Mouse (Mus musculus): Measurements from ENCODE around the gene Slc23a2. TPM values are rescaled to one million over a fixed set of nuclear protein-coding genes. Genes with fewer than 3 reads are reported as not detected.

Slc23a2 gene
- polyA plus RNA-seq, 1 experiment from 2014 or later, result 7.8 TPM

GRCm38 (mm10) chr2:132112319-132112718 is 32.6 kb downstream of the Slc23a2 start:
- H3K36me3 ChIP-seq, result no peaks in the 10 kb centered on the region
- no peaks in the 10 kb centered on the region for H3K9me3 ChIP-seq (replicated peaks)
- no peak overlapping the region for H3K4me3 ChIP-seq
- no peaks in the 10 kb centered on the region for H3K27me3 ChIP-seq
- H3K4me1 ChIP-seq (replicated peaks), result peaks cover 29% of the 10 kb centered on the region
- WGBS, result 85% methylated on average over 4 of the region's 4 CpGs
- no peak for ATAC-seq (replicated peaks; ENCODE audit: insufficient number of reproducible peaks, insufficient read depth, low FRiP score, low read depth)
- H3K9ac ChIP-seq, result no peak overlapping the region
- H3K4me2 ChIP-seq, result no peak overlapping the region
- no peak overlapping the region for H3K27ac ChIP-seq

DNA sequence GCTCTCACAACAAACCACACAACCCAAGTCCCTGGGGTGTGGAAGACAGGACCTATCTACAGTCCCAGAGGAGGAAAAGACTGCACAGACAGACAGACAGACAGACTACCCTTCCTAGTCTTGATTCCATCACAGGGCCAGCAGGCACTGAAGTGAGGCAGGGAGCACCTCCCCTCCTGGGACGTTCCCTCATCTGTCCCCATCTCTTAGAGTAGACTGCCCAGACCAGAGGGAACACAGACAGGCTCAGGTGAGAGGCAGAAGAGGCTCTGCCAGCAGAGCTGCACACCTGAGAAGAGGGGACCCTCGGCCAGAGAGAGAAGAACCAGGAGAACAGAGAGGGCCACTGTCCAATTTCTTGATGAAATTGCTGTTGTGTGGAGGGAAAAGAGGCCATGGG is 33.0 kb downstream of the Slc23a2 start:
- Histone ChIP-seq H3K4me1 (replicated peaks) (peaks cover 33% of the 10 kb centered on the region), H3K27ac (no peak overlapping the region), H3K4me3 (no peak overlapping the region), H3K36me3 (no peaks in the 10 kb centered on the region), H3K27me3 (no peaks in the 10 kb centered on the region), H3K9me3 (replicated peaks) (no peaks in the 10 kb centered on the region), H3K4me2 (no peak overlapping the region), H3K9ac (no peak overlapping the region)
- 53% methylated on average over 2 of the region's 2 CpGs for WGBS
- no peak for ATAC-seq (replicated peaks; ENCODE audit: insufficient number of reproducible peaks, insufficient read depth, low FRiP score, low read depth)

DNA sequence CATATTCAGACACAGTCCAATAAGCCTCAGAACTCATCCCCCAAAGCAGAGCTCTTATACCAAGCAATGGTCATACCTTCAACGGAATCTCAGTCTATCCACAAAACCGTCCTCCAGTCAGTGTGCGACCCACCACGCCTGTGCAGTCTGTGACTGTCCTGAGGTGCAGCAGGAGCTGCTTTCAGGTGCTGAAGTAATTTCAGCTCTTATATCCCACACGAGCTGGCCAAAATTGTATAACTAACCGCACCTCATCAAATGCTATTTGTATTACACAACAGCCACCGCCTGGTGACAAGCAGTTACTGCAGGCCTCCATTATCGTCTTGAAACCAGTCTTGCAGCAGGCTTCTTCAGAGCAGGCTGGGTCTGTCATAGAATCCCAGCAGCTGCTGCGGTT is 33.6 kb downstream of the Slc23a2 start:
- Histone ChIP-seq H3K36me3 (no peaks in the 10 kb centered on the region), H3K4me2 (no peak overlapping the region), H3K27ac (peak overlapping the region; percentile 39; the same call in 1 of the 2 replicates), H3K9me3 (replicated peaks) (no peaks in the 10 kb centered on the region), H3K9ac (no peak overlapping the region), H3K27me3 (no peaks in the 10 kb centered on the region), H3K4me3 (no peak overlapping the region), H3K4me1 (replicated peaks) (peaks cover 40% of the 10 kb centered on the region)
- WGBS, result 37% methylated on average over 9 of the region's 9 CpGs
- peak; percentile 42; the same call in 1 of the 2 replicates for ATAC-seq (replicated peaks; ENCODE audit: insufficient number of reproducible peaks, insufficient read depth, low FRiP score, low read depth)

GRCm38 (mm10) chr2:132110702-132111101 is 34.2 kb downstream of the Slc23a2 start:
- Histone ChIP-seq H3K9ac (no peak overlapping the region), H3K4me3 (no peak overlapping the region), H3K4me2 (no peak overlapping the region), H3K27ac (peak overlapping the region; percentile 39; the same call in 1 of the 2 replicates), H3K27me3 (no peaks in the 10 kb centered on the region), H3K9me3 (replicated peaks) (no peaks in the 10 kb centered on the region), H3K4me1 (replicated peaks) (peaks cover 45% of the 10 kb centered on the region), H3K36me3 (no peaks in the 10 kb centered on the region)
- 28% methylated on average over 3 of the region's 3 CpGs for WGBS
- peak; percentile 41; the same call in 1 of the 2 replicates for ATAC-seq (replicated peaks; ENCODE audit: insufficient number of reproducible peaks, insufficient read depth, low FRiP score, low read depth)

DNA sequence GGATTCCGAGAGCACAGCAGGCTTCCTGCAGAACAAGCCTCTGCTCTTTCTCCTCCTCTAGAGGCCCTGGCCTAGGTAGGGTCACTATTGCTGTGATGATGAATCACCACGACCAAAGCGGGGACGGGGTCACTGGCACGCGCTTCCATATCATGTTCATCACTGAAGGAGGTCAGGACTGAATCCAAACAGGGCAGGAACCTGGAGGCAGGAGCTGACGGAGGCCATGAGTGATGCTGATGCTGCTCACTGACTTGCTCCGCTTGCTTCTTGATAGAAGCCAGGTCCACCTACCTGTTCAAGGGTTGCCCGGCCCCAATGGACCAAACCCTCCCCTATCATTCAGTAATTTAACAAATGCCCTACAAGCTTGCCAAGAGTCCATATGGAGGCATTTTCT is 35.9 kb downstream of the Slc23a2 start:
- 90% methylated on average over 9 of the region's 9 CpGs for WGBS

DNA sequence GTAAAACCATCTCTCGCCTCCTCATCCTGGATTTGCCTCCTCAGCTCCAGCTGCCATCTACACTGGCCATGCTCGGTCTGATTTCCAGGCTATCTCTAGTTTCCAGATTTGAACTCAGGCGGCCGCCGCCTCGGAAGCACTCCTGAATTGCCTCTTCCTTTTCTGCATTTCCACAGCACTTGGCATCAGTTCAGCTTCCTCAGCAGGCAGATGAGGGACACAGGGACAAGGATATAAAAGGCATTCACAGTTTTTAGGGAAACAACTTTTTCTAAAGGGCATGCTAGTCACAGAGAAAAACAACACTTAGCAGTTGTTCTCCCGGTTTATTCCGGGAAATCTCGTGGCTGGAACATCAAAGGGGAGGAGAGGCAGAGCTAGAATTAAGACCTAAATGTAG is 37.3 kb downstream of the Slc23a2 start:
- H3K27ac ChIP-seq, result peak overlapping the region; percentile 46

More for the DNA sequence above, 35.9 kb downstream of the Slc23a2 start:
- no peak overlapping the region for H3K4me3 ChIP-seq
- peaks cover 49% of the 10 kb centered on the region for H3K4me1 ChIP-seq (replicated peaks)
- no peaks in the 10 kb centered on the region for H3K9me3 ChIP-seq (replicated peaks)
- H3K36me3 ChIP-seq, result no peaks in the 10 kb centered on the region
- no peaks in the 10 kb centered on the region for H3K27me3 ChIP-seq
- H3K9ac ChIP-seq, result no peak overlapping the region
- no peak for ATAC-seq (replicated peaks; ENCODE audit: insufficient number of reproducible peaks, insufficient read depth, low FRiP score, low read depth)
- no peak overlapping the region for H3K4me2 ChIP-seq
- no peak overlapping the region for H3K27ac ChIP-seq

GRCm38 (mm10) chr2:132106069-132106468 is 38.8 kb downstream of the Slc23a2 start:
- no peak overlapping the region for H3K27ac ChIP-seq
- 41% methylated on average over 5 of the region's 5 CpGs for WGBS
- no peak; the same call in 1 of the 2 replicates for ATAC-seq (replicated peaks; ENCODE audit: insufficient number of reproducible peaks, insufficient read depth, low FRiP score, low read depth)
- no peak overlapping the region for H3K4me2 ChIP-seq
- no peak overlapping the region for H3K9ac ChIP-seq
- H3K4me1 ChIP-seq (replicated peaks), result peaks cover 48% of the 10 kb centered on the region
- no peaks in the 10 kb centered on the region for H3K9me3 ChIP-seq (replicated peaks)
- no peaks in the 10 kb centered on the region for H3K27me3 ChIP-seq
- H3K36me3 ChIP-seq, result no peaks in the 10 kb centered on the region
- H3K4me3 ChIP-seq, result no peak overlapping the region

More for the DNA sequence above, 37.3 kb downstream of the Slc23a2 start:
- Histone ChIP-seq H3K27me3 (no peaks in the 10 kb centered on the region), H3K36me3 (no peaks in the 10 kb centered on the region), H3K9me3 (replicated peaks) (no peaks in the 10 kb centered on the region), H3K4me2 (no peak overlapping the region), H3K4me3 (no peak overlapping the region), H3K9ac (no peak overlapping the region), H3K4me1 (replicated peaks) (peaks cover 52% of the 10 kb centered on the region)
- ATAC-seq (replicated peaks; ENCODE audit: insufficient number of reproducible peaks, insufficient read depth, low FRiP score, low read depth), result no peak
- 42% methylated on average over 9 of the region's 9 CpGs for WGBS

DNA sequence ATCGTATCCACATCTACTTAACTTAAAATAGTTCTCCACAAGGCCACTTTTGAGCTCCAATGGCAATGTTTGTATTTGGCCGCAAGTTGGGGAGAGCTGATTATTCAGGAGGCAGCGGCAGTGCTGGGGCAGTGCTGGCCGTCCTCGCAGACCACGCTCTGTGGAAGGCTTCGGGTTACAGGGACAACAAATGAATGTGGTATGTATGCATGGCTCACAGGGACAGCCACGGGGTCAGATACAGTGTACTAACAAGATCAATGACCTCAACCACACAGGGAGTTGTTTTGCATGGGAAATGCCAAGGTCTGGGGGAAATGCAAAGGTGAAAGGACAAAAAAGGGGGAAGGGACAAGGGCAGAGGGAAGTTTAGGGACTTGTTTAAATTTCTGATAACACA is 41.6 kb downstream of the Slc23a2 start:
- peak overlapping the region; percentile 18; the same call in 1 of the 2 replicates for H3K9ac ChIP-seq
- H3K4me3 ChIP-seq, result peak overlapping the region; percentile 15
- peak overlapping the region; percentile 49 for H3K4me2 ChIP-seq
- peak overlapping the region; percentile 65 for H3K27ac ChIP-seq
- ATAC-seq (replicated peaks; ENCODE audit: insufficient number of reproducible peaks, insufficient read depth, low FRiP score, low read depth), result no peak
- no peaks in the 10 kb centered on the region for H3K9me3 ChIP-seq (replicated peaks)
- no peaks in the 10 kb centered on the region for H3K27me3 ChIP-seq
- H3K36me3 ChIP-seq, result peaks cover 14% of the 10 kb centered on the region
- H3K4me1 ChIP-seq (replicated peaks), result peaks cover 45% of the 10 kb centered on the region
- WGBS, result 9% methylated on average over 8 of the region's 8 CpGs

- Histone ChIP-seq H3K9me3 (replicated peaks) (no peaks in the 10 kb centered on the region), H3K4me3 (peak overlapping the region; percentile 15), H3K4me2 (peak overlapping the region; percentile 49), H3K27me3 (no peaks in the 10 kb centered on the region), H3K4me1 (replicated peaks) (peaks cover 38% of the 10 kb centered on the region), H3K27ac (peak overlapping the region; percentile 65), H3K9ac (peak overlapping the region; percentile 18; the same call in 1 of the 2 replicates), H3K36me3 (peaks cover 16% of the 10 kb centered on the region)
- WGBS, result 60% methylated on average over 10 of the region's 10 CpGs
- ATAC-seq (replicated peaks; ENCODE audit: insufficient number of reproducible peaks, insufficient read depth, low FRiP score, low read depth), result no peak
Observed at GRCm38 (mm10) chr2:132102505-132103130, 42.3 kb downstream of the Slc23a2 start.

DNA sequence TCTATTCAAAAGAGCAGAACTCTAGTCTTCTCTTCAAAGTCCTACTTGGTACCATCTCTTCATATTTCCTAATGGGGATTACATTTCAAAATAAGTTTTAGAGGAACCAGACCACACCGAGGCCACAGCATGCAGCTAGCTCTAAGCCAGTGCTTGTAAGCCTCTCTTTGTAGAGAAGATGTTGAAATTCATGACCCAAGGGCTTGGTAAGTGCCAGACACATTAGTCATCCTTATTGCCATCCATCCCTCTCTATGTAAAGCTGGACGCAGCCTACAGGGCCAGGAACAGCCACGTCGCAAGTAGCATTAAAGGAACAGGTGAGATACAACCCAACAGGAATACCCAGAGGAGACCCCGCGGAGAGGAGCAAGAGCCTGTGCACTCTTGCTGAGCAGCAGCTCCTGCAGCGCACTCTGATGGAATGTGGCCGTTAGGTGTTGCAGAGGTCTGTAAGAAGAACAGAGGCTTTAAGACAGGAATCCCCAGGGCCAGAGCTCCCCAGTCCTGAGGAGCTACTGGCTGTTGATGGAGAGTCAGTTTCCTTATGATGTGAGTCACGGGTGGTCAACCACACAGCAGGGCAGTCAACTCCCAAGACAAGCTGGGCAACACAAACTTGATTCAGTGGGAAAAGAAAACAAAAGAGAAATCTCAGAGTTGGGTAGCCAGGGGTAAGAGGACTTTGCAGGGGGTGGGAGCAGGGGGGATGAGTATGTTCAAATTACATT is 45.8 kb downstream of the Slc23a2 start:
- H3K4me1 ChIP-seq (replicated peaks), result peaks cover 26% of the 10 kb centered on the region
- no peak overlapping the region for H3K9ac ChIP-seq
- H3K4me3 ChIP-seq, result no peak overlapping the region
- H3K36me3 ChIP-seq, result peaks cover 16% of the 10 kb centered on the region
- no peak for ATAC-seq (replicated peaks; ENCODE audit: insufficient number of reproducible peaks, insufficient read depth, low FRiP score, low read depth)
- 66% methylated on average over 9 of the region's 9 CpGs for WGBS
- no peaks in the 10 kb centered on the region for H3K9me3 ChIP-seq (replicated peaks)
- H3K27ac ChIP-seq, result no peak overlapping the region
- H3K4me2 ChIP-seq, result no peak overlapping the region
- no peaks in the 10 kb centered on the region for H3K27me3 ChIP-seq

- peaks cover 24% of the 10 kb centered on the region for H3K4me1 ChIP-seq (replicated peaks)
- H3K27me3 ChIP-seq, result no peaks in the 10 kb centered on the region
- no peak overlapping the region for H3K4me3 ChIP-seq
- ATAC-seq (replicated peaks; ENCODE audit: insufficient number of reproducible peaks, insufficient read depth, low FRiP score, low read depth), result no peak
- H3K4me2 ChIP-seq, result no peak overlapping the region
- no peak overlapping the region for H3K27ac ChIP-seq
- 85% methylated on average over 4 of the region's 4 CpGs for WGBS
- H3K36me3 ChIP-seq, result peaks cover 16% of the 10 kb centered on the region
- H3K9ac ChIP-seq, result no peak overlapping the region
- no peaks in the 10 kb centered on the region for H3K9me3 ChIP-seq (replicated peaks)
Observed at GRCm38 (mm10) chr2:132098365-132098764, 46.5 kb downstream of the Slc23a2 start.

Measured in heart, embryonic 15.5 days (tissue).